Mouse (Mus musculus) CD4-positive helper T cell, adult 2 months (primary cell): Measurements from ENCODE around the gene Gm3776.
"Not testable (repeated sequence)": the region's sequence is repeated elsewhere in the genome, so short reads cannot be mapped to it uniquely, and the experiment has no call there.

Experiments
- DNase-seq: peaks from one replicate; pipeline ENCODE4 v3.0.0-alpha.2; 2012; ENCODE audit warnings: low read depth, missing footprints, low spot score

Gene Gm3776

DNA sequence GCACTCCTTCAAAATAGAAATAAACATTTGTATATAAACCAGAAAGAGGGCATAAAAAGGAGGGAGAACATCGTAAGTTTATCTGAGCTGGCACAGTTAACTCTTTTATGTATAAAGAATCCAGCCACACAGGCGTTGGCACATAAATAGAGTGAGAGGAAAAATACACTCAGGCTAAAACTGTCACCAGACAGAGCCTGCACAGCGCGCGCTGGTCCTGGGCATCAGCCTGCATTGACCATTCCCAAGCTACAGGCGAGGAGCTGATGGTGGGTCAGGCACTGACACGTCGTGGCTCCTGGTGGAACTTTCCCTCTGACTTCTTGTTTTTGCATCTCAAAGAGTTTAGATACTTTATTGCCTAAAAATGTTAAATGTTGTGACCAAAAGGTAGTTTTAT, 35.5 kb downstream of the Gm3776 start:
- DNase-seq: not testable (repeated sequence)

DNA sequence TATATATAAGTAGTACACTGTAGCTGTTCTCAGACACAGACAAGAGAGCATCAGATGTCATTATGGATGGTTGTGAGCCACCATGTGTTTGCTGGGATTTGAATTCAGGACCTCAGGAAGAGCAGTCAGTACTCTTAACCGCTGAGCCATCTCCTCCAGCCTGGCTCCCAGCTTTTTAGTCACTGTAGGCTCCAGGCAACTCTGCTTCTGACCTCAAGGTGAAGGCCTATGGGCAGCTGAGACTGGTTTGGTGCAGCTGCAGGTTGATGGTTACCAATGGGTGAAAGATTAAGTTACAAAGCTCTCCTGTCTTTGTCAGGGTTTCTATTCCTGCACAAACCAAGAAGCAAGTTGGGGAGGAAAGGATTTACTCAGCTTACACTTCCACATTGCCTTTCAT, 36.8 kb downstream of the Gm3776 start:
- not testable (repeated sequence) for DNase-seq

DNA sequence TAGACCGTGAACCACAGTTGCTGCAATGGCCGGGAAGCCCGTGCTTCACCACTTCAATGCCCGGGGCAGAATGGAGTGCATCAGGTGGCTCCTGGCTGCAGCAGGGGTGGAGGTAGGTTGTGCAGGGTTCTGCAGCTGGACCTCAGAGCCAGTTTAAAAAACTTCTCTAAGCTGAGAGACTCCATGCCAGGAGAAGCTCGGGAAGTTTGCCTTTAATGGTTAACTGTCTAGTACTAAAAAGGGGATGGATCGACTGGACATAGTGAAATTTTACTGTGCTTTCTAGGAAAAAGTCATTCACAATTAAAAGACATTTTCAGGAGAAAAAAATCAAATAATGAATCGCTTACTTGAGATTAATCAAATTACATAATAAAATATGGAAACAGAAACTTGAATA, 37.9 kb downstream of the Gm3776 start:
- DNase-seq: not testable (repeated sequence)

DNA sequence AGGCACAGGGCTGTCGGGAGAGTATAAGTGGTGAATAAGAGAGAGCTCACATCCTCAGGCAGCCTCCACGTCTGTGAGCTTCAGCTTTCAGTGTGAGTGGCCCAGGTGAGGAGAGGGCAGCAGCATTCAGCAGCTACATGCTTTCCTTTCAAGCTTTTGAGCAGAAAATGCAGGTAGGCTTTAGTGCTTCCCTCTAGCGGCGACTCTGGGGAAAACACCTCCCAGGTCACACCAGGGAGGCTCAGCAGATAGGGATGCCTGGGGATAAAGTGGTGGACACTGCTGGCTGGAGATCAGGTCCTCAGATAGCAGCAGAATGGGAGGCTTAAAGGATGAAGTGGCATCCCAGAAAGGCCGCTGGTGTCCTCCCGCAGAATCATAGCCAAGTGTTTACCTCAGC, 39.2 kb downstream of the Gm3776 start:
- DNase-seq: peak; percentile 36

DNA sequence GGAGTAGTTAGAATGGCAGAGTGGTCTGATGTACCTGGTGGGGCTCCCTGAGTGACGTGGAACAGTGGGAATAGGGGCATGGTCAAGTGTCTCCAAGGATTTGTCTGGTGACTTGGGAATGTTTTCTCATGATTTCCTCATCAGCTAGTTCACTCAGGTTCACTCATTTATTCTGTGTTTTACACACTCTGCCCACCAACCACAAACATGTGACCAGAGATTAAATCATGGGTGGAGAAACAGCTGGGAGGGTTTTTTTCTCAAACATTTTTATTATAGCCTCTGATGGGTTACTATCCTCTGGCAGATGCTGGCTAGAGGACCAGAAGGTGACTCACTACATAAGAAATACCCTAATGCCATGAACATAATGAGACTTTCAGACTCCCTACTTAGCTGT, 41.3 kb downstream of the Gm3776 start:
- no peak for DNase-seq

DNA sequence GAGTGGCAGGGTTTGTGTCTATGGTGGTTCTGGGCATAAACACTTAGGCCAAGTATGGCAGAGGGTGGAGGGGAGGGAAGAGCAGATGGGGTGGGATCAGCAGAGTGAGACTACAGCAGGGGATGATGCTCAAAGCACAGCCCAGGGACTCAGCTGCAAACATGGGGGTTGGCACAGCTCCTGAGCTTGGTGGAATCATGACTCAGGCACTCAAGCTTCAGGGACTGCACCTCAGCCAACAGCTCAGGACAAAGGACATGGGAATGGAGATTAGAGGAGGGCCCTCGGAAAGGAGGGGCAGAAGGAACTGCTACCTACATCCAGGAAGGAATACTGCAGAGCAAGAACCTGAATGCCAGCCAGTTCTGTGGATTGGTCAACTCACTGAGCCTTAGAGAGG, 42.2 kb downstream of the Gm3776 start:
- DNase-seq: not testable (repeated sequence)

DNA sequence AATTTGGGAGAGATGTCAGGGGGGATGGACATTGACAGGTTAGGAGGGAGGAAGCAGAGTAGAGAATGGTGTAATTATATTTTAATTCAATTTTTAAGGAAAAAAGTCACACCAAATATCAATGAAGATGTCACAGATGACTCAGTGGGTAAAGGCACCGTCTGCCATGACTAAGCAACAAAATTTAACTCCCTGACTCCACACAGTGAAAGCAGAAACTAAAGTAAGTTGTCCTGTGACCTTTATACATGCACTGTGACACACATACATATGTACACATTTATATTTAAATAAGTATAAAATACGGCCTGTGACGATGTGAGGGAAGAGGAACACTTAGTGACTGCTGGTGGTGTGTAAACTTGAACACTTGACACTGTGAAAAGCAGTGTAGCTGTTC, 51.2 kb downstream of the Gm3776 start:
- not testable (repeated sequence) for DNase-seq

DNA sequence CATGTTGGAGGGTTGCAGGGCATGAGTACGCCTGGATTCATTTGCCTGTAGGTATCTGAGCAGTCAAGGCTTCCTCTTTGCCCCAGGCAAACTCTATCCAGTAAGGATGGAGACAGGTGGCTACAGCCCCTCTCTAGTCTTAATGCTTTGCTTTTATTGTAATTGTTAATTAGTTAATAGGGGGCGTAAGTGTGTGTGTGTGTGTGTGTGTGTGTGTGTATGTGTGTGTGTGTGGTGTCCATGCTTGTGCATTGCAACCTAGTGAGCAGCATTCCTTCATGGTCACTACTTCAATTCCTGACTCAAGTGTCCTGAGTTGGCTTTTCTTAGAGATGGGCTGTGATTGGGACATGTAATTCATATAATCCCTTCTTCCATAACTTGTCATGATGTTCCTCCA, 57.8 kb downstream of the Gm3776 start, which contains the start of gene Omt2a:
Omt2a (minus strand) TSS at position 101 of the 400 bp plus-strand sequence.
- DNase-seq: no peak
